Mouse (Mus musculus): Measurements from ENCODE around the gene Wfikkn2.

GRCm38 (mm10) chr11:94234857-94235256, 10.9 kb downstream of the Wfikkn2 start:
- no peak for TF ChIP-seq POLR2A (IDR thresholded peaks at IDR 0.05; ENCODE audit: borderline replicate concordance, low read depth, low read length)
- no peak for TF ChIP-seq CTCF (IDR thresholded peaks at IDR 0.05; ENCODE audit: low read depth, low read length)

All from bone marrow macrophage, adult 2 months (primary cell).